Mouse (Mus musculus) embryonic facial prominence, embryonic 14.5 days (tissue): ENCODE measurements around the gene Atl3. TPM values are rescaled to one million over a fixed set of nuclear protein-coding genes. Genes with fewer than 3 reads are reported as not detected.

Experiments
- ATAC-seq: fragments of 200-750 bp; cut with Nextera tagmentation; 2 replicates; pipeline ENCODE4 v1.8.0; 2017; ENCODE audit warnings: low read depth, moderate number of reproducible peaks, moderate TSS enrichment
- DNase-seq: peaks from one replicate; pipeline ENCODE4 v3.0.0-alpha.2; 2015; ENCODE audit warnings: low spot score
- H3K27ac ChIP-seq: fragments of 300-500 bp; sonication (generic); replicated peaks from 2 replicates; pipeline ENCODE4 v1.5.1; 2014; ENCODE audit warnings: low read depth, mild to moderate bottlenecking, low read length, moderate library complexity
- H3K27me3 ChIP-seq: fragments of 300-500 bp; sonication (generic); replicated peaks from 2 replicates; pipeline ENCODE4 v1.6.1; 2014; ENCODE audit warnings: low read length; ENCODE audit not compliant: control insufficient read depth, insufficient read depth
- H3K36me3 ChIP-seq: fragments of 300-500 bp; sonication (generic); 2 replicates; pipeline ENCODE4 v1.6.1; 2014; ENCODE audit warnings: low read length, mixed read lengths; ENCODE audit not compliant: control insufficient read depth, insufficient read depth
- H3K4me1 ChIP-seq: fragments of 300-500 bp; sonication (generic); 2 replicates; pipeline ENCODE4 v1.6.1; 2014; ENCODE audit warnings: antibody characterized with exemption, low read length; ENCODE audit not compliant: control insufficient read depth, insufficient read depth
- H3K4me2 ChIP-seq: fragments of 300-500 bp; sonication (generic); 2 replicates; pipeline ENCODE4 v1.6.1; 2014; ENCODE audit warnings: low read depth, mild to moderate bottlenecking, low read length, moderate library complexity, mixed read lengths
- H3K4me3 ChIP-seq: fragments of 300-500 bp; sonication (generic); 2 replicates; pipeline ENCODE4 v1.5.1; 2014; ENCODE audit warnings: low read depth, mild to moderate bottlenecking, low read length
- H3K9ac ChIP-seq: fragments of 300-500 bp; sonication (generic); 2 replicates; pipeline ENCODE4 v1.6.1; 2014; ENCODE audit warnings: low read depth, mild to moderate bottlenecking, low read length, moderate library complexity, mixed read lengths
- H3K9me3 ChIP-seq: fragments of 300-500 bp; sonication (generic); 2 replicates; pipeline ENCODE4 v1.6.1; 2016; ENCODE audit warnings: low read length; ENCODE audit not compliant: control insufficient read depth
- WGBS: fragments of 180-500 bp; shearing (Covaris S2); extraction: QIAGEN DNeasy Blood & Tissue Kit; methylation state at CpG from one replicate; pipeline ENCODE4 v1.1.7; 2014; 5-methylcytosine and 5-hydroxymethylcytosine counted together
- polyA plus RNA-seq: library from polyadenylated mRNA; unstranded; fragments of >200 nt; fragmentation: Nextera tagmentation; extraction: Ambion mirVana; gene quantifications from 2 replicates; pipeline ENCODE4 v1.2.1, GENCODE M21; 2014

Atl3 gene
- polyA plus RNA-seq, 1 experiment from 2014 or later: 19.4 TPM

GRCm38 (mm10) chr19:7548924-7549323 is 55.1 kb downstream of the Atl3 start:
- Histone ChIP-seq H3K36me3 (no peaks in the 10 kb centered on the region), H3K9me3 (peaks cover 3% of the 10 kb centered on the region; the same call in 1 of the 2 replicates), H3K27me3 (no peaks in the 10 kb centered on the region), H3K4me3 (no peak overlapping the region), H3K27ac (no peak overlapping the region), H3K4me2 (no peak overlapping the region), H3K9ac (no peak overlapping the region), H3K4me1 (no peaks in the 10 kb centered on the region)
- WGBS: 93% methylated on average over 3 of the region's 3 CpGs
- DNase-seq (no peak), ATAC-seq (no peak)

GRCm38 (mm10) chr19:7551550-7552300 is 57.9 kb downstream of the Atl3 start:
- 58% methylated on average over 4 of the region's 4 CpGs for WGBS
- Histone ChIP-seq H3K4me1 (no peaks in the 10 kb centered on the region), H3K27ac (no peak overlapping the region), H3K9ac (no peak overlapping the region), H3K27me3 (no peaks in the 10 kb centered on the region), H3K36me3 (no peaks in the 10 kb centered on the region), H3K4me2 (no peak overlapping the region), H3K4me3 (no peak overlapping the region), H3K9me3 (no peaks in the 10 kb centered on the region)
- ATAC-seq (no peak), DNase-seq (no peak)

GRCm38 (mm10) chr19:7552301-7552673 is 58.4 kb downstream of the Atl3 start:
- H3K27ac ChIP-seq: no peak overlapping the region

DNA sequence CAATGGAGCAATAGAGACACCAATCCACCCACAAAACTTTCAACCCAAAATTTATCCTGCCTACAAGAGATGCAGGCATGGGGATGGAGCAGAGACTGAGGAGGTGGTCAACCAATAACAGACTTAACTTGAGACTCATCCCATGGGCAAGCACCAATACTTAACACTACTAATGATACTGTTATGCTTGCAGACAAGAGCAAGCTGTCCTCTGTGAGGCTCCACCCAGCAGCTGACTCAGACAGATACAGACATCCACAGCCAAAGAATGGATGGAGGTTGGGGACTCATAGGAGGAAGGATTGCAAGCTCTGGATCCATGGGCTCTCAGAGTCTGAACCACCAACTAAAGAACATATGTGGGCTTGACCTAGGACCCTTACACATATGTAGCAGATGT is 59.6 kb downstream of the Atl3 start:
- DNase-seq (no peak), ATAC-seq (no peak)
- Histone ChIP-seq H3K4me2 (no peak overlapping the region), H3K4me3 (no peak overlapping the region), H3K36me3 (no peaks in the 10 kb centered on the region), H3K27me3 (no peaks in the 10 kb centered on the region; the same call in 1 of the 2 replicates), H3K4me1 (peaks cover 12% of the 10 kb centered on the region), H3K27ac (no peak overlapping the region), H3K9me3 (no peaks in the 10 kb centered on the region), H3K9ac (no peak overlapping the region)

More at GRCm38 (mm10) chr19:7552301-7552673, 58.4 kb downstream of the Atl3 start:
- WGBS: 70% methylated on average over 2 of the region's 2 CpGs
- Histone ChIP-seq H3K4me2 (no peak overlapping the region), H3K4me3 (no peak overlapping the region), H3K9ac (no peak overlapping the region), H3K9me3 (no peaks in the 10 kb centered on the region), H3K36me3 (no peaks in the 10 kb centered on the region), H3K4me1 (peaks cover 3% of the 10 kb centered on the region; the same call in 1 of the 2 replicates), H3K27me3 (no peaks in the 10 kb centered on the region)
- no peak for ATAC-seq
- no peak for DNase-seq

DNA sequence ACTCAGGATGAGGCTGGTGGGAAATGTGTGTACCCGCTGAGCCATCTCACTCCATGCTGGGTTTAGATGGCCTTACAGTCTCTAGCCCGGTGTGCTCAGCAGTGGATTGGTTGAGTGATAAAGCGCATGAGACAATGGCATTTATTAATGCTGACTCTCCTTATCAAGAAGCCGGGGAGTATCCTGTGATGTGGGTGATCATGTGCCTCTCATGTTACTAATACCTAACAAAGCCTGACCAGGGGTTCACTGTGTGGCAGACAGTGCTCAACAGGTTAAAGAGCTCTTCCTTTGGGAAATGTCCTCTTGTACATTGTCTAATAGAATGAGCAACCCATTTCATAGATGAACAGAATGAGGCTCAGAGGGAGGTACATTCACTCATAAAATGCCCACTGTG is 61.0 kb downstream of the Atl3 start:
- no peaks in the 10 kb centered on the region for H3K36me3 ChIP-seq
- H3K4me3 ChIP-seq: no peak overlapping the region
- no peak overlapping the region for H3K27ac ChIP-seq
- H3K4me2 ChIP-seq: no peak overlapping the region
- ATAC-seq (no peak), DNase-seq (no peak)
- peaks cover 13% of the 10 kb centered on the region for H3K4me1 ChIP-seq
- WGBS: 73% methylated on average over 4 of the region's 4 CpGs
- H3K9ac ChIP-seq: no peak overlapping the region
- H3K27me3 ChIP-seq: no peaks in the 10 kb centered on the region; the same call in 1 of the 2 replicates
- no peaks in the 10 kb centered on the region for H3K9me3 ChIP-seq

- 86% methylated on average over 1 of the region's 1 CpGs for WGBS
- no peak for ATAC-seq
- no peak overlapping the region for H3K4me3 ChIP-seq
- no peak for DNase-seq
- H3K4me2 ChIP-seq: no peak overlapping the region
- H3K36me3 ChIP-seq: no peaks in the 10 kb centered on the region
- H3K9me3 ChIP-seq: no peaks in the 10 kb centered on the region
- H3K9ac ChIP-seq: no peak overlapping the region
- H3K27me3 ChIP-seq: no peaks in the 10 kb centered on the region; the same call in 1 of the 2 replicates
- no peak overlapping the region for H3K27ac ChIP-seq
- H3K4me1 ChIP-seq: peaks cover 16% of the 10 kb centered on the region
These were observed 62.8 kb downstream of the Atl3 start for GRCm38 (mm10) chr19:7556641-7557040.

- no peaks in the 10 kb centered on the region for H3K9me3 ChIP-seq
- no peaks in the 10 kb centered on the region for H3K36me3 ChIP-seq
- H3K9ac ChIP-seq: peak within 1 kb of the TSS; percentile 56
- peaks cover 16% of the 10 kb centered on the region for H3K4me1 ChIP-seq
- peak; percentile 86 for ATAC-seq
- peak within 1 kb of the TSS; percentile 76 for H3K4me2 ChIP-seq
- peak within 1 kb of the TSS; percentile 44 for H3K4me3 ChIP-seq
- 0% methylated on average over 27 of the region's 27 CpGs for WGBS
- peak; percentile 83 for DNase-seq
- no peak within 1 kb of the TSS for H3K27ac ChIP-seq
- H3K27me3 ChIP-seq: no peaks in the 10 kb centered on the region; the same call in 1 of the 2 replicates
These were observed 63.5 kb downstream of the Atl3 start, which contains the start of gene Pla2g16 for GRCm38 (mm10) chr19:7557328-7557822. Gene Pla2g16, plus strand, starts transcription at chr19:7557459.

- no peak for ATAC-seq
- no peaks in the 10 kb centered on the region for H3K9me3 ChIP-seq
- WGBS: 6% methylated on average over 4 of the region's 4 CpGs
These were observed 64.0 kb downstream of the Atl3 start for GRCm38 (mm10) chr19:7557844-7558243.

More at GRCm38 (mm10) chr19:7557844-7558243, 64.0 kb downstream of the Atl3 start:
- DNase-seq: no peak
- Histone ChIP-seq H3K27me3 (no peaks in the 10 kb centered on the region; the same call in 1 of the 2 replicates), H3K36me3 (no peaks in the 10 kb centered on the region), H3K4me2 (peak overlapping the region; percentile 76), H3K4me1 (peaks cover 19% of the 10 kb centered on the region), H3K9ac (peak overlapping the region; percentile 56; the same call in 1 of the 2 replicates), H3K27ac (no peak overlapping the region), H3K4me3 (peak overlapping the region; percentile 44)
